Comparison of ENCODE assay signal across 8 mouse cellular contexts in genomic region chr14:48134344-48134743, GRCm38 (mm10). TPM values are rescaled to one million over a fixed set of nuclear protein-coding genes. Genes with fewer than 3 reads are reported as not detected.
DNase-seq lines count a peak whose midpoint lies in the region; ATAC-seq lines count a peak whose summit lies in the region.

No protein-coding gene starts in this region.

- DNase-seq in adrenal gland, adult (ENCODE audit: inconsistent age in 2 of 2, low spot score in 1 of 2): peak; percentile 44 to 75
- DNase-seq in adrenal gland, adult 18-20 months (ENCODE audit: low spot score in 2 of 2): no peak
- peak; percentile 98 for DNase-seq in heart, adult 11 months
- peak; percentile 68 for DNase-seq in lung, postnatal 10 days
- no peak for DNase-seq in frontal cortex, postnatal 36 days (ENCODE audit: low spot score in 2 of 2)
- DNase-seq in frontal cortex, postnatal 10 days (ENCODE audit: low spot score in 2 of 2): no peak
- DNase-seq in left cerebral cortex, postnatal 14 days (ENCODE audit: low spot score in 2 of 2): no peak

- peak; percentile 41 for ATAC-seq in kidney, embryonic 14.5 days (ENCODE audit: low FRiP score, low TSS enrichment)

- H3K36me3 ChIP-seq in kidney, embryonic 14.5 days (ENCODE audit: control insufficient read depth, insufficient read depth, low read length): no peaks in the 10 kb centered on the region

- H3K4me2 ChIP-seq in kidney, embryonic 14.5 days (replicated peaks; ENCODE audit: low read depth, low read length): peak overlapping the region; percentile 25; the same call in 1 of the 2 replicates

- no peak overlapping the region; the same call in 1 of the 2 replicates for H3K27ac ChIP-seq in kidney, embryonic 14.5 days (ENCODE audit: low read depth, low read length)

- H3K27me3 ChIP-seq in kidney, embryonic 14.5 days (ENCODE audit: control insufficient read depth, insufficient read depth, low read length): no peaks in the 10 kb centered on the region

- H3K4me1 ChIP-seq in kidney, embryonic 14.5 days (ENCODE audit: control insufficient read depth, insufficient read depth, low read length): peaks cover 50% of the 10 kb centered on the region

- H3K9ac ChIP-seq in kidney, embryonic 14.5 days (ENCODE audit: low read depth, low read length): no peak overlapping the region

- intact Hi-C loops in left cerebral cortex, postnatal 14 days (cut with DNase I): no loop called here

- H3K4me3 ChIP-seq in kidney, embryonic 14.5 days (ENCODE audit: low read length): no peak overlapping the region

- H3K9me3 ChIP-seq in kidney, embryonic 14.5 days (ENCODE audit: control insufficient read depth, low read length): no peaks in the 10 kb centered on the region

- 19% methylated on average over 7 of the region's 7 CpGs for WGBS in kidney, embryonic 14.5 days

RNA-seq across cellular contexts. Expression of gene Peli2, which starts 13.7 kb away (rescaled TPM):
- total RNA-seq in adrenal gland, adult 18-20 months (2021): 10 to 100 TPM; 21.3 to 42.4 TPM
- polyA plus RNA-seq in kidney, embryonic 14.5 days (2014; fragmentation: Nextera tagmentation; extraction: Ambion mirVana): 6.1 and 10.8 TPM in 2 replicates
- 10 to 100 TPM; 18.9 to 26.2 TPM for total RNA-seq in left cerebral cortex, postnatal 14 days (2021)

Comparison
In these comparisons a context has a peak if more than half of its experiments do, and no peak if none do; other contexts are left out.
1. DNase-seq: peak in adrenal gland, adult (2 of 2), heart, adult 11 months (single experiment) and lung, postnatal 10 days (single experiment); none in adrenal gland, adult 18-20 months (0 of 2), frontal cortex, postnatal 36 days (0 of 2), frontal cortex, postnatal 10 days (0 of 2) and left cerebral cortex, postnatal 14 days (0 of 2).